Mouse (Mus musculus): ENCODE measurements around the gene Il2rg. TPM values are rescaled to one million over a fixed set of nuclear protein-coding genes. Genes with fewer than 3 reads are reported as not detected.
A peak's percentile ranks its signal among the peaks of the same experiment; 100 is the strongest.

Il2rg gene
- polyA plus RNA-seq (2012; rRNA removed): 7.2 and 21.4 TPM in 2 replicates

DNA sequence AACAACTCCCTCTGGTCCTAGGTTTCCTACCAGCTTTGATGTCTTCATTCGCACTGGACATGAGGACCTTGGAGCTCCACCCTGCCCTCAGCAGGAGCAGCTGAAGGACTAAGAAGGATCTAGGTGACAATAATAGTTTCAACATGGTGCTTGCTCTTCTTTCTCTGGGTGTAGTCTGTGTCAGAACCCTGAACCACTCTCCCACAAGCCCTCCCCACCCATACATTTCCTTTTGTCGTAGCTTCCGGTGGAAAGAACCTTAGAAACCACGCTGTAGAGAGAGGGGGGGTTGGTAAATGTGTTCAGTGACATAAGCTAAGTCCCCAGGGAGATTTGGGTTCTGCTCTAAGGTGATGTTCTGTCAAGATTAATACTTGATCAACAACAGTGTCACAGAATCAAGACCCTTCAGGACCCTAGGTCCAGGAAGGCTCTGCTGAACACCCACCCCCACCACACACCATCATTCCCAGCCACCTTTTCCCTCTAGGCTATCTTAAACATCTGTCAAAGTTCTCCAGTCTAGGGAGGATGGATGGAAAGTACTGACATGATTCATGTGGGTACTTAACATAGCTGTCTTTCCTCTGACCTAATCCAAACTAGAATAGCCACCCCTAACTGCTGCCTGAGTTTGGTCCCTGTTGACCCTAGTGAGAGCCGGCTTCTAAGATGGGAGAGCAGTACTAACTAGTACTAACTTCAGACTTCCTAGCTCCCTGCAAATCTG, at the start of gene Il2rg:
Il2rg (minus strand) TSS at position 231 of the 730 bp plus-strand sequence.
- TF ChIP-seq CTCF (conservative IDR thresholded peaks at IDR 0.05; ENCODE audit: insufficient read depth, insufficient read length, low read depth, low read length) (no peak), POLR2A (IDR thresholded peaks at IDR 0.05; ENCODE audit: low read depth, low read length) (no peak)
- Histone ChIP-seq H3K4me1 (ENCODE audit: control insufficient read depth, insufficient read depth, low read length) (no peaks in the 10 kb centered on the region), H3K27me3 (replicated peaks; ENCODE audit: control insufficient read depth, insufficient read depth, low read length) (no peaks in the 10 kb centered on the region), H3K27ac (ENCODE audit: insufficient read depth, low read depth, low read length) (no peak within 1 kb of the TSS), H3K4me3 (ENCODE audit: insufficient read depth, low read depth, low read length) (peak within 1 kb of the TSS; percentile 15), H3K36me3 (ENCODE audit: control insufficient read depth, insufficient read depth, low read length) (no peaks in the 10 kb centered on the region)
- no peak for DNase-seq
- WGBS: 59% methylated on average over 5 of the region's 5 CpGs

DNA sequence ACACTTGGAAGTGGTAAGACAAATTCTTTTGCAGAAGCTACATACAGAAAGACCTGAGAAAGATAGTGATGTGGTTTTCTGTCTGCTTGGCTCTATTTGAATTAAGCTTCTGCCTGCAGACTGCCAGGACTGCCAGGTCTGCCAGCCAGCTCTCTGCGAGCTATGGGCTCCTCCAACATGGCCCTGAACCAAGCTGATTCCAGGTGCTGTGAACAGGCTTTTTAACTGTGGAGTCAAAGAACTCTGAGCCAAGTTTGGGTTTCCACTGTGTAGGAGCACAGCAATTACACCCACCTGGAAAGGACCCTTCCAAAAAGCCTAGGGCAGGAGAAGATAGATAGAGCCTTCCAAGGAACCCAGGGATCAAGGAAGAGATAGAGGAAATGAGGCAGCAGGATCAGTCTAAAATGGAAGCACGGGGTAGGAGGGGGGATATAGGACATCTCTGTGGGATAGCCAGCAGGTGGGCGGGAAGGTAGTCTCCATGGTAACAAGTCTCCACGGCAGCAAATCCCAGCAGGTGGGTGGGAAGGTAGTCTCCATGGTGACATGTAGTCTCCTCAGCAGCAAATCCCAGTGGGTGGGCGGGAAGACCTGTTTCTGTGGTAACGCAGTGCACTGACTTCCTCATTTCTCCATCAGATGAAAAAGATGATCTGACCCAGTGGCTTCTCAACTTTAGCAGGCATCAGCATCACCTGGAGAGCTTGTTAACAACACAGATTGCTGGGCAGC, 45.7 kb upstream of the Il2rg start:
- 60% methylated on average over 6 of the region's 6 CpGs for WGBS
- H3K4me1 ChIP-seq (ENCODE audit: control insufficient read depth, insufficient read depth, low read length): no peaks in the 10 kb centered on the region
- DNase-seq: no peak
- H3K4me3 ChIP-seq (ENCODE audit: insufficient read depth, low read depth, low read length): no peak overlapping the region
- no peaks in the 10 kb centered on the region for H3K36me3 ChIP-seq (ENCODE audit: control insufficient read depth, insufficient read depth, low read length)
- no peak for TF ChIP-seq CTCF (conservative IDR thresholded peaks at IDR 0.05; ENCODE audit: insufficient read depth, insufficient read length, low read depth, low read length)
- TF ChIP-seq POLR2A (IDR thresholded peaks at IDR 0.05; ENCODE audit: low read depth, low read length): no peak
- H3K27ac ChIP-seq (ENCODE audit: insufficient read depth, low read depth, low read length): no peak overlapping the region
- H3K27me3 ChIP-seq (replicated peaks; ENCODE audit: control insufficient read depth, insufficient read depth, low read length): no peaks in the 10 kb centered on the region

DNA sequence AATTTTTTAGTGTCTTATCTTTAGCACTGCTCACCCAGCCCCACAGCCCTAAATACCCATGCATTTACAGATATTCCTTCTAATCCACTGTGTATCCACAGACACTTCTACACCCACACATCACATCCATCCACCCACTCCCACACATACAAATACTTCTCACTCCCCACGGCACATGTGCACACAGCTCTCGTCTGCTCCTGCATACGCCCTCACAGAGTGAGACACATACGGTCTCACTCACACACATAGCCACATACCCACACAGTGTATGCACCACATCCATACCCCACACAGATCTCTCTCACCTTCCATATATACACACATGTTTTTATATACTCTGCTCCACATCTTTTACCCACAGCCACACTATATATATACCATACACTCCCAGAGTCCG, 41.2 kb upstream of the Il2rg start:
- no peak for DNase-seq
- Histone ChIP-seq H3K36me3 (ENCODE audit: control insufficient read depth, insufficient read depth, low read length) (no peaks in the 10 kb centered on the region), H3K4me3 (ENCODE audit: insufficient read depth, low read depth, low read length) (no peak overlapping the region), H3K27ac (ENCODE audit: insufficient read depth, low read depth, low read length) (no peak overlapping the region), H3K4me1 (ENCODE audit: control insufficient read depth, insufficient read depth, low read length) (no peaks in the 10 kb centered on the region), H3K27me3 (replicated peaks; ENCODE audit: control insufficient read depth, insufficient read depth, low read length) (no peaks in the 10 kb centered on the region)
- WGBS: 95% methylated on average over 5 of the region's 5 CpGs
- TF ChIP-seq CTCF (conservative IDR thresholded peaks at IDR 0.05; ENCODE audit: insufficient read depth, insufficient read length, low read depth, low read length): no peak
- TF ChIP-seq POLR2A (IDR thresholded peaks at IDR 0.05; ENCODE audit: low read depth, low read length): no peak

DNA sequence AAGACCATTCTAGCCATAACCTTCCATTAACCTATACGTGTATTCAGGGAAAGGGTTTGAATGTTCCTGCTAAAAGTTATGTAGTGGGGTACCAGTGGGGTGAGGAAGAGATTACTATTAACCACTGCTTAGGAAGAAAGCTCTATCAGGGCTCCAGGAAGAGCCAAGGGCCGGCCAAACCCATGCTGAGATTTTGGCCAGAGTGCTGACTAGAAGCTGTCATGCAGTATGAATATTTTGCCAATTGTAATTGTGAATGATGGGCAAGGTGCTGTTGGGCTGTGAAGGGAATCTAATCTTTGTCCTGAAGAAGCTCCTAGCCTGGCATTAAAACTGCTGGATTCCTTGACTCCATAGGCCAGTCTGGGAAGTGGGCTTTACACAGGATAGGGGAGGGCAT, 36.6 kb upstream of the Il2rg start:
- H3K36me3 ChIP-seq (ENCODE audit: control insufficient read depth, insufficient read depth, low read length): no peaks in the 10 kb centered on the region
- 88% methylated on average over 2 of the region's 2 CpGs for WGBS

DNA sequence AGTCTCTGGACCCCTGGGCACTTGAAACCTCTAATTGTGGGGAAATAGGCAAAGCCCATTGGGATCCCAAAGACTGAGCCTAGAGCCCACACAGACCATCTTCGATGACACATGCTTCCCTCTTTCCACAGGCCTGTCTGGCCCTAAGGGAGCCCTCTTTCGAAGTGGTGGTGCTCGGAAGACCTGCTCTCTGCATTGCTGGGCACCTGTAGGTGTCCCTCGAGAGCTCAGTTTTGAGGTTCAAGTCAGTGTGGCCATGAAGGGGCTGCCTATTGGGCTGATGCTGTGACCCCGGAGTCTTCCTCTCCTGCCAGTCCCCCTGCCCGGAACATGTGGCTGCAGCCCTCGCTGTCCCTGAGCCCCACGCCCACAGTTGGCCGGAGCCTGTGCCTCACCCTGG, 33.6 kb upstream of the Il2rg start:
- no peak for DNase-seq
- 91% methylated on average over 9 of the region's 9 CpGs for whole genome bisulfite sequencing
- no peak for TF ChIP-seq POLR2A (IDR thresholded peaks at IDR 0.05; ENCODE audit: low read depth, low read length)
- TF ChIP-seq CTCF (conservative IDR thresholded peaks at IDR 0.05; ENCODE audit: insufficient read depth, insufficient read length, low read depth, low read length): no peak
- H3K4me1 ChIP-seq (ENCODE audit: control insufficient read depth, insufficient read depth, low read length): no peaks in the 10 kb centered on the region
- no peaks in the 10 kb centered on the region for H3K36me3 ChIP-seq (ENCODE audit: control insufficient read depth, insufficient read depth, low read length)
- no peak overlapping the region for H3K27ac ChIP-seq (ENCODE audit: insufficient read depth, low read depth, low read length)
- no peak overlapping the region for H3K4me3 ChIP-seq (ENCODE audit: insufficient read depth, low read depth, low read length)
- H3K27me3 ChIP-seq (replicated peaks; ENCODE audit: control insufficient read depth, insufficient read depth, low read length): no peaks in the 10 kb centered on the region

More for the DNA sequence above, 36.6 kb upstream of the Il2rg start:
- Histone ChIP-seq H3K4me1 (ENCODE audit: control insufficient read depth, insufficient read depth, low read length) (no peaks in the 10 kb centered on the region), H3K27me3 (replicated peaks; ENCODE audit: control insufficient read depth, insufficient read depth, low read length) (no peaks in the 10 kb centered on the region), H3K4me3 (ENCODE audit: insufficient read depth, low read depth, low read length) (no peak overlapping the region), H3K27ac (ENCODE audit: insufficient read depth, low read depth, low read length) (no peak overlapping the region)
- DNase-seq: no peak
- TF ChIP-seq CTCF (conservative IDR thresholded peaks at IDR 0.05; ENCODE audit: insufficient read depth, insufficient read length, low read depth, low read length): no peak
- no peak for TF ChIP-seq POLR2A (IDR thresholded peaks at IDR 0.05; ENCODE audit: low read depth, low read length)

DNA sequence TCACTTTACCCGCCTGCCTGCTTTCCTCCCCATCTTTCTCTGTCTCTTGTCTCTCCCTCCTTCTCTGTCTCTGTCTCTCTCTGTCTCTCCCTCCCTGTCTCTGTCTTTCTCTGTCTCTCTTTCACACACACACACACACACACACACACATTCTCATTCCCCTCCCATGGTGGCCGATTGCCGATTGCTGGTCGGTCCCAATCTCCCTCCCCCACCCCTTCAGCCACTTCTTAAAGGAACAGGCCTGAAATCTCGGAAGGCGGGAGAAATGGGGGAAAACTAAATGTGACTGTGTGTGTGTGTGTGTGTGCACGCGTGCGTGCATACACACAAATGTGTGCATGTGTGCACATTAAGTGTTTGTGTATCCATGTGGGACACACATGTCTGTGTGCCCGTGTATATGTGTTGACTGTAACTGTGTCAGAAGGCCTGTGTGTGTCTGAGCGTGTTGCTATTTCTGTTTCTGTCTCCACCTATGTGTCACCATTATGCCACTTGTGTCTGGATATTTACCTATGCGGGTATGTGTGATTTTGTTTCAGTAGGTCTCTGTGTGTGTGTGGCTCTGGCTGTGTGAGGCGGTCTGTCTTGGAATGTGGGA, 32.5 kb upstream of the Il2rg start:
- 33% methylated on average over 13 of the region's 13 CpGs for WGBS
- TF ChIP-seq POLR2A (IDR thresholded peaks at IDR 0.05; ENCODE audit: low read depth, low read length): no peak
- H3K27me3 ChIP-seq (replicated peaks; ENCODE audit: control insufficient read depth, insufficient read depth, low read length): no peaks in the 10 kb centered on the region
- H3K27ac ChIP-seq (ENCODE audit: insufficient read depth, low read depth, low read length): no peak overlapping the region
- H3K36me3 ChIP-seq (ENCODE audit: control insufficient read depth, insufficient read depth, low read length): no peaks in the 10 kb centered on the region
- DNase-seq: no peak
- H3K4me1 ChIP-seq (ENCODE audit: control insufficient read depth, insufficient read depth, low read length): no peaks in the 10 kb centered on the region
- peak overlapping the region; percentile 23; the same call in 1 of the 2 replicates for H3K4me3 ChIP-seq (ENCODE audit: insufficient read depth, low read depth, low read length)

All from kidney, adult 2 months (tissue).